Mouse (Mus musculus) bone marrow macrophage, adult 2 months (primary cell): ENCODE results near the gene Mastl.

Experiments used
- CTCF ChIP-seq: IDR thresholded peaks from 2 replicates; pipeline ENCODE4 v1.5.1; 2012; ENCODE audit warnings: low read depth, mild to moderate bottlenecking, low read length, moderate library complexity
- POLR2A ChIP-seq: IDR thresholded peaks from 2 replicates; pipeline ENCODE4 v1.6.1; 2012; ENCODE audit warnings: mild to moderate bottlenecking, low read depth, low read length, borderline replicate concordance

DNA sequence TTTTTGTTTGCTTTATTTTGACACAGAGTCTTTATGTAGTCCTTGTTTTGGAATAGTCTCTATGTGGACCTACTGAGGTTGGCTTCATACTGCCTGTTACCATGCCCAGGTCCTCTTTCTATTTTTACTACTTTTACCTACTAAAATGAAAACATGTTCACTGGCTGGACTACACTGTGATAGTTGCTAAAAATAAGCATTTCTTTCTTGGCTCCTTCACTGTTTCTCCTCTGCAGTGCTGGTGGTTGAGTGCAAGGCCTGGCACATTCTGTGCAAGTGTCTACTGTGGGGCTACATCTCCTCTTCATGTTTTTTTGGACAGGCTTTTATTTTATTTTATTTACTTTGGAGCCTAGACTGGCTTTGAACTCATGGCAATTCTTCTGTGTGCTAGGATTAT, 36.3 kb downstream of the Mastl start:
- TF ChIP-seq CTCF (no peak), POLR2A (no peak)
